ENCODE assay signal across 8 mouse cellular contexts in the genomic region with DNA sequence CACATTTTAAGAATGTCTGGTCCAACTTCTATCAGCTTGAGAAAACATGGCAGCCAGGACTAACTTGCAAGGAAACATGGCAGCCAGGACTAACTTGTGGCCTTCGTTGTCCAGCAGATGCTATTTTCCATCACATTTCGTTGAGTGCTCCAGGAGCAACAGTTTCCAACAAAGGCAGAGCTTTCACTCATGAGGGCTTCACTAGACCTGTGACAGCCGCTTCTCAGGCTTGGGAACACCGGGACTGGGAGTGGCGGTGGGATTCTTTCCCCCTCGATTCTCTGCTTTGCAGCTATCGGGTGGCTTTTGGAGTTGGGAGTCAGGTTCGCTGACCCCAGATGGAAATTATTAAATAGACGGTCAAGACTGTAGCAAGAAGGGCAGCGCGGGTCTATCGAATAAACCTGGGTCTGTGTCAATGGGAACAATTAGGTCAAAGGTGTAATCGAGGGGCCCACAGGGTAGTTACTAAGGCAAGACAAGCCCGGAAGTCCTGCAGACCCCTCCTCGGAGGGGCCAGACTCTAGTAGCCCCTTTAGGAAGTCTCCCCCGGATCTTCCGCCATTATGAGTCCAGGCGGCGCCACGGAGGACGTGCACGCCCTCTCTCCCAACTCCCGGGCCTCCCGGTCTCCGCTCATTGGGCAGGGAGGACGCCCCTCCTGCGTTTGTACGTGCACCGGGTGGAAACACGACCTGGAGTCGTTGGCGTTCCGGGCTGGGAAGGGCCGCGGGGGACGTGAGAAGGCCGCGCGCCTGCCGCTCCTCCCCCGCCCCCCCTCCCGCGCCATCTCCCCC. TPM values are rescaled to one million over a fixed set of nuclear protein-coding genes. Genes with fewer than 3 reads are reported as not detected.
DNase-seq lines count a peak whose midpoint lies in the region; ATAC-seq and TF ChIP-seq lines count a peak whose summit lies in the region.

A gene (plus strand): TSS at position 590 of the 797 bp plus-strand sequence.

- ATAC-seq in CD4-positive, CD25-positive, alpha-beta regulatory T cell, adult 4 months = peak; percentile 93
- ATAC-seq in heart, embryonic 15.5 days (replicated peaks; ENCODE audit: insufficient number of reproducible peaks, insufficient read depth, low FRiP score, low read depth) = peak; percentile 97
- ATAC-seq in liver, embryonic 14.5 days (ENCODE audit: insufficient read depth) = peak; percentile 97
- peak; percentile 97 for ATAC-seq in neural tube, embryonic 11.5 days (ENCODE audit: insufficient read depth, low FRiP score, low TSS enrichment)
- ATAC-seq in stomach, postnatal 0 days (ENCODE audit: low FRiP score, low TSS enrichment) = peak; percentile 99

- peak within 1 kb of the TSS; percentile 98 for H3K27ac ChIP-seq in forebrain, embryonic 10.5 days
- H3K27ac ChIP-seq in heart, embryonic 15.5 days = peak within 1 kb of the TSS; percentile 96
- H3K27ac ChIP-seq in liver, embryonic 14.5 days = peak within 1 kb of the TSS; percentile 45
- peak within 1 kb of the TSS; percentile 97 for H3K27ac ChIP-seq in neural tube, embryonic 11.5 days (ENCODE audit: low read depth, low read length)
- peak within 1 kb of the TSS; percentile 97 for H3K27ac ChIP-seq in stomach, postnatal 0 days (replicated peaks)

- H3K9me3 ChIP-seq in forebrain, embryonic 10.5 days = no peaks in the 10 kb centered on the region
- no peaks in the 10 kb centered on the region for H3K9me3 ChIP-seq in heart, embryonic 15.5 days (replicated peaks)
- no peaks in the 10 kb centered on the region for H3K9me3 ChIP-seq in liver, embryonic 14.5 days (ENCODE audit: control insufficient read depth, low read length)
- no peaks in the 10 kb centered on the region for H3K9me3 ChIP-seq in neural tube, embryonic 11.5 days (ENCODE audit: control insufficient read depth, low read length)
- no peaks in the 10 kb centered on the region for H3K9me3 ChIP-seq in stomach, postnatal 0 days (ENCODE audit: control insufficient read depth, low read length)

- DNase-seq in c-Kit-negative CD71-positive TER-119-positive erythroid progenitor cells, embryonic 14.5 days (ENCODE audit: low read depth, low spot score) = peak; percentile 87
- peak; percentile 96 for DNase-seq in forebrain, embryonic 10.5 days (ENCODE audit: extremely low spot score, low spot score)
- DNase-seq in kidney, postnatal 25 days = peak; percentile 93 to 97
- peak; percentile 91 to 92 (median 91) for DNase-seq in liver, embryonic 14.5 days (ENCODE audit: low read depth in 3 of 3, low spot score in 3 of 3)
- DNase-seq in neural tube, embryonic 11.5 days (ENCODE audit: low spot score) = peak; percentile 98
- DNase-seq in stomach, postnatal 0 days (ENCODE audit: low spot score) = peak; percentile 96

- WGBS in forebrain, embryonic 10.5 days = 3% methylated on average over 43 of the region's 43 CpGs
- 4% methylated on average over 39 of the region's 43 CpGs for WGBS in heart, embryonic 15.5 days
- WGBS in liver, embryonic 14.5 days (ENCODE audit: insufficient replicate concordance) = 5% methylated on average over 33 of the region's 43 CpGs
- 3% methylated on average over 41 of the region's 43 CpGs for WGBS in neural tube, embryonic 11.5 days
- WGBS in stomach, postnatal 0 days = 4% methylated on average over 38 of the region's 43 CpGs

- peak within 1 kb of the TSS; percentile 98 for H3K9ac ChIP-seq in heart, embryonic 15.5 days
- H3K9ac ChIP-seq in liver, embryonic 14.5 days (replicated peaks) = peak within 1 kb of the TSS; percentile 86
- peak within 1 kb of the TSS; percentile 99 for H3K9ac ChIP-seq in neural tube, embryonic 11.5 days (ENCODE audit: low read length)
- H3K9ac ChIP-seq in stomach, postnatal 0 days (ENCODE audit: low read length) = peak within 1 kb of the TSS; percentile 99

- H3K36me3 ChIP-seq in forebrain, embryonic 10.5 days (replicated peaks) = peaks cover 9% of the 10 kb centered on the region
- H3K36me3 ChIP-seq in heart, embryonic 15.5 days = no peaks in the 10 kb centered on the region
- no peaks in the 10 kb centered on the region for H3K36me3 ChIP-seq in liver, embryonic 14.5 days (replicated peaks; ENCODE audit: control insufficient read depth, insufficient read depth, low read depth)
- H3K36me3 ChIP-seq in neural tube, embryonic 11.5 days (ENCODE audit: control insufficient read depth, insufficient read depth, low read length) = no peaks in the 10 kb centered on the region
- no peaks in the 10 kb centered on the region for H3K36me3 ChIP-seq in stomach, postnatal 0 days (ENCODE audit: control insufficient read depth, insufficient read depth, low read length)

- H3K4me1 ChIP-seq in forebrain, embryonic 10.5 days = peaks cover 32% of the 10 kb centered on the region
- peaks cover 13% of the 10 kb centered on the region; the same call in 1 of the 2 replicates for H3K4me1 ChIP-seq in heart, embryonic 15.5 days (replicated peaks)
- peaks cover 3 to 11% of the 10 kb centered on the region in 2 experiments; a peak in 3 of 4 replicates for H3K4me1 ChIP-seq in liver, embryonic 14.5 days (replicated peaks; ENCODE audit: control insufficient read depth in 2 of 2, insufficient read depth in 2 of 2, low read length in 1 of 2)
- H3K4me1 ChIP-seq in neural tube, embryonic 11.5 days (ENCODE audit: control insufficient read depth, insufficient read depth, low read length) = peaks cover 8% of the 10 kb centered on the region
- H3K4me1 ChIP-seq in stomach, postnatal 0 days (replicated peaks; ENCODE audit: control insufficient read depth, insufficient read depth) = peaks cover 6% of the 10 kb centered on the region

- TF ChIP-seq CTCF in liver, embryonic 14.5 days (IDR thresholded peaks at IDR 0.05; ENCODE audit: low read depth) = no peak; the same call in 1 of the 2 replicates
- peak; percentile 46 for TF ChIP-seq CTCF in stomach, postnatal 0 days (IDR thresholded peaks at IDR 0.05; ENCODE audit: low read depth)

- peak within 1 kb of the TSS; percentile 92 for H3K4me3 ChIP-seq in forebrain, embryonic 10.5 days
- peak within 1 kb of the TSS; percentile 98 for H3K4me3 ChIP-seq in heart, embryonic 15.5 days
- H3K4me3 ChIP-seq in liver, embryonic 14.5 days (ENCODE audit: insufficient read depth in 1 of 2, low read depth in 2 of 2, low read length in 2 of 2) = peak within 1 kb of the TSS; percentile 70 to 76
- H3K4me3 ChIP-seq in neural tube, embryonic 11.5 days (ENCODE audit: low read depth, low read length) = peak within 1 kb of the TSS; percentile 95
- peak within 1 kb of the TSS; percentile 100 for H3K4me3 ChIP-seq in stomach, postnatal 0 days (ENCODE audit: low read depth, low read length)

- peak within 1 kb of the TSS; percentile 70 for H3K4me2 ChIP-seq in heart, embryonic 15.5 days
- H3K4me2 ChIP-seq in liver, embryonic 14.5 days (ENCODE audit: low read depth) = peak within 1 kb of the TSS; percentile 79
- peak within 1 kb of the TSS; percentile 76 for H3K4me2 ChIP-seq in neural tube, embryonic 11.5 days (ENCODE audit: low read depth)
- peak within 1 kb of the TSS; percentile 93 for H3K4me2 ChIP-seq in stomach, postnatal 0 days (replicated peaks; ENCODE audit: low read depth)

- H3K27me3 ChIP-seq in forebrain, embryonic 10.5 days (ENCODE audit: poor library complexity, severe bottlenecking) = peaks cover 23% of the 10 kb centered on the region
- peaks cover 19% of the 10 kb centered on the region for H3K27me3 ChIP-seq in heart, embryonic 15.5 days
- H3K27me3 ChIP-seq in liver, embryonic 14.5 days (ENCODE audit: control insufficient read depth, insufficient read depth, low read length) = no peaks in the 10 kb centered on the region; the same call in 1 of the 2 replicates
- no peaks in the 10 kb centered on the region for H3K27me3 ChIP-seq in neural tube, embryonic 11.5 days (ENCODE audit: control insufficient read depth, insufficient read depth, low read length)
- no peaks in the 10 kb centered on the region for H3K27me3 ChIP-seq in stomach, postnatal 0 days (ENCODE audit: control insufficient read depth, insufficient read depth, low read length)

- 0 out of 2 replicates have a peak, but pooled peaks have one; percentile 20 for TF ChIP-seq EP300 in liver, embryonic 14.5 days (IDR thresholded peaks at IDR 0.05; ENCODE audit: low read depth)
- TF ChIP-seq EP300 in stomach, postnatal 0 days (optimal IDR thresholded peaks at IDR 0.05) = no peak

RNA-seq across cellular contexts. Expression of the gene that starts here (rescaled TPM):
- 1 to 10 TPM; 3.6 to 4.6 TPM for polyA plus RNA-seq in CD4-positive, CD25-positive, alpha-beta regulatory T cell, adult 4 months (2017; shearing (Covaris generic))
- polyA plus RNA-seq in forebrain, embryonic 10.5 days (2016; fragmentation: Nextera tagmentation; extraction: Ambion mirVana) = 184 and 188 TPM in 2 replicates
- polyA plus RNA-seq in heart, embryonic 15.5 days (2015; fragmentation: Nextera tagmentation; extraction: Ambion mirVana) = 87.4 and 92.5 TPM in 2 replicates
- 12.2 and 18.5 TPM in 2 replicates for polyA plus RNA-seq in liver, embryonic 14.5 days (2012; rRNA removed)
- 45.3 and 49.1 TPM in 2 replicates for polyA plus RNA-seq in liver, embryonic 14.5 days (2014; fragmentation: Nextera tagmentation; extraction: Ambion mirVana)
- polyA plus RNA-seq in neural tube, embryonic 11.5 days (2014; fragmentation: Nextera tagmentation; extraction: Ambion mirVana) = 233 and 246 TPM in 2 replicates
- 82.1 and 85.2 TPM in 2 replicates for polyA plus RNA-seq in stomach, postnatal 0 days (2015; fragmentation: Nextera tagmentation; extraction: Ambion mirVana)

Comparison
In these comparisons a context has a peak if more than half of its experiments do, and no peak if none do; other contexts are left out.
1. Peak in every context shown above with its lines: DNase-seq, ATAC-seq, H3K4me3 ChIP-seq and H3K27ac ChIP-seq.
2. H3K27ac ChIP-seq: peak in every context shown above with its lines; median percentile 98 in forebrain, embryonic 10.5 days; 97 in neural tube, embryonic 11.5 days; 97 in stomach, postnatal 0 days; 96 in heart, embryonic 15.5 days; 45 in liver, embryonic 14.5 days.